Mouse (Mus musculus) cerebellum, adult 11-12 months (tissue): ENCODE measurements around the gene Krtap9-1.
"Not testable (repeated sequence)": the region's sequence is repeated elsewhere in the genome, so short reads cannot be mapped to it uniquely, and the experiment has no call there.

Experiments used
- DNase-seq: peaks from one replicate; pipeline ENCODE4 v3.0.0; 2022

Gene Krtap9-1

DNA sequence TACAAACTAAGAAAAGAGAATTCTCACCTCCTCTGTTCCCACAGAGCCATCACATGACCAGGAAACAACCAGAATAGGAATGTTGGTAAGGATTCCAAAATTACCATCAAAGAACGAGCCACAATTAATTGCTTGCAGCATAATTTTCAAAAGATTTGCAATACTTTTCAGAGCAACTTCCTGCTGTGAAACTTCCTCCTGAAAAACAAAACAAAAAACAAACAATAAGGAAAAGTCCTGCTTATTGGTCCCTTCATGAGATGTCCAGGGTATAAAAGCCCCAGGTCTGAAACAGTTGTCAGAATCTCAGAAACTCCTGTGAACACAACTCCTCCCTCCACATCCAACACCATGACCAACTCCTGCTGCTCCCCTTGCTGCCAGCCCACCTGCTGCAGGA is at the start of gene Krtap9-1:
Gene Krtap9-1 (plus strand): TSS at position 301 of the 400 bp plus-strand sequence.
- DNase-seq, result not testable (repeated sequence)

DNA sequence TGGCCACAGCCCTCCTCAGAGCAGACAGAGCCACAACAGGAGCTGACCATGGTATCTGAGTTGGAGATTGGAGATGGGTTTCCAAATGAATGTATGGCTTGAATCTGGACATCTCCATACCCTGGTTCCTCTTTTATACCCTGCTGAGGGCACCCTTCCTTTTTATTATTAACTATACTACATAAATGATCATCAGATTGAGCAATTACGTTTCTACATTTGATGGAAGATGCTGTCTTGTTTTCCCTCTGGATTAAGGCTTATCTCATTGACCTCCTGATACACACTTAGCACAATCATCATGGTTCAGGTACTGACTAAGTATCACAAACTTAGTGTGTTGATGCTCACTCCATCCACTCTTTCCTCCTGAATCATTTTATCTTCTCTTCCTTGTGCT is 35.2 kb upstream of the Krtap9-1 start, which contains the start of gene 2300003K06Rik:
Gene 2300003K06Rik (minus strand): TSS at position 101 of the 400 bp plus-strand sequence.
- no peak for DNase-seq

DNA sequence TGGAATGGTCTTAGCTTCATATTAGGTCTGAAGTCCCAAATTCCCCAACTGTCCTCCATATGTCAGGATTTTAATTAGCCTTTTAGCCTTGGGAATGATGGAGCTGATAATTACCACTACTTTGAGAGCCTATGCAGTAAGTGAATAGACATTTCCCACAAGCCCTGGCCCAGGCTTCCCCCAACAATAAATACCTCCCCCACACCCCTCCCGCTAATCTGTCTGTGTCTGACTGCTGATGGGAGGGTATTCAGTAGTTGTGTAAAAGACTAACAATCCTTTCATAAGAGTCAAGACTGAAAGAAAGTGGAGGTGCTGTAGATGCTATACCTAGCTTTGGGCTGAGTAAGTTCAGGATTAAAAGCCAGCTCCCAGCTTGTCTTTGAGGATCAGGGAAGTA is 31.0 kb upstream of the Krtap9-1 start:
- DNase-seq, result no peak

DNA sequence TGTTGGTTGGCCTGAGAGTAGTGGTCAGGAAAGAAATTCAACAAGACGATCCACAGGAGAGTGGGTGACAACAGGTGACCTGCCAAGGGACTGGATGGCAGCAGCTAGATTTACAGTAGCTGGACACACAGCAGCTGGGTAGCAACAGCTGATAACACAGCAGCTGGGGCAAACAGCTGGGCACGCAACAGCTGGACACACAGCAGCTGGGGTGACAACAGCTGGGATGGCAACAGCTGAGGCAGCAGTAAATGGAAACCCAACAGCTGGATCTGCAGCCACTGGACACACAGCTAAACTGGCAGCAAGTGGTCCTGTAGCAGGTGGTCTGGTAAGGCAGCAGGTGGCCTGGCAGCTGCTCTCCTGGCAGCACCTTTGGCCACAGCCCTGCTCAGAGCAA is 26.4 kb upstream of the Krtap9-1 start:
- DNase-seq, result no peak

DNA sequence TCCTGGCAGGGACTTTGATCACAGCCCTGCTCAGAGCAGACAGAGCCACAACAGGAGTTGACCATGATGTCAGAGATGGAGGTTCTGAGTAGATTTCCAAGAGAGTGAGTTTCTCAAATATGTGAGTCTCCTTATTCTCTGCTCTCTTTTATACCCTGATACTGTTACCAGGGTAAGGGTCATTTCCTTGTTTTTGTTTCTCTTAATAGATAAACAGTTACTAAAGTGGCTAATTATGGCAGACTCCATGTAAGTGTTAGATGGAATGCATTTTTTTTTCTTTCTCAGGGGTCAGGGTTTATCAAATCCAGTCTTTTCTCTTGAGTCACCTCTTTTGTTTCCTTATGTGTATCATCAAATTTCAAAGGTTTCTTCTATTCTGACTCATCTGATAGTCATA is 21.7 kb upstream of the Krtap9-1 start, which contains the start of gene Krtap4-16:
Gene Krtap4-16 (minus strand): TSS at position 101 of the 400 bp plus-strand sequence.
- no peak for DNase-seq

DNA sequence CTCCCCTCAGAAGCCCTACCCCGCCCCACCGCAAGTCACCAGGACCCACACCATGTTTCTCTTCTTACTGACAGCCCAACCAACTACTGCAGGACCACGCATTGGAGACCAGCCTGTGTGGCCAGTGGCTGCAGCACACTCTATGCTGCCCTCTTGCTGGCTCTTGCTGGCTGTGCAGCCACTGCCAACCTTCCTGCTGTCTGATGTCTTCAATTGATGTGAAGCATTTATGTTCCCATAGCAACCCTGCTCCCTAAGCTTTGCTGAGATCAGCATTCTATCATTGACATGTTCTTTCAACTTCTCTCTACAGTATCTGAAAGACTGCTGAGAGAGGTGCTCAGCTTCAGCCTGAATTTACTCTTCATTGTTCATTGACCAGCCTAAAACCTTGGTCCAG is 19.1 kb upstream of the Krtap9-1 start:
- DNase-seq, result no peak

DNA sequence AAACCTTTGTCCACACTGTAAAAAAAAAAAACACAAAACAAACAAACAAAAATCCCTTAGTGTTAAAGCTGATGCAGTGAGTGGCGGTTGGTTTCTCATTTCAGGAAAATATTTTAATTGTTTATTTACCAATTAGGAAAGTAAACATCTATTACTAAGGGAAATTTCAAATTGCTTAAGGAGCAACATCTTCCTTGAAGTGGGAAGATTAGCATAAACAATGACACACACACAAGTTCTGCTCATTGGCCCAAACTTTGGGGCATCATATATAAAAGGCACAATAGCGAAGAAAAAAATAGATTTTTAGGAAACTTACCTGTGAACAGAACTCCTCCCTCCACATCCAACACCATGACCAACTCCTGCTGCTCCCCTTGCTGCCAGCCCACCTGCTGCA is 15.6 kb upstream of the Krtap9-1 start, which contains the start of gene Gm11568:
Gene Gm11568 (plus strand): TSS at position 301 of the 400 bp plus-strand sequence.
- DNase-seq, result no peak

DNA sequence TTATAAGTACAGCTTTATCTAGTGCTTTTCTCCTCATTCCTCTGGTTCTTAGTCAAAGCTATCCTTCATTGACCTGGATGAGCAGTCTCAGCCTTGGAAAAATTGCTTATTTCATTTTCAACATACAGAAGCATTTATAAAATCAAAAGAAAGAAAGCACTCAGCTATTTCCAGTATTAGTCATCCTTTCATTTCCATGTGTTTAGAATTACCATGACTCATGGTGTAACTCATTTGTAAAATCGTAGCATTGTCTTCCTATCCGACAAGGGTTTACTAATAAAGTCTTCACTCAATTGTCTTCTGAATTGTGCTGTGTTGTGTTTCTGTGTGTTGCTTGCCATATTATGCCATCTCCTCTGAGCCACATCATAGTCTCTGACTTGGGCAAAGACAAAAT is 14.4 kb upstream of the Krtap9-1 start:
- no peak for DNase-seq

DNA sequence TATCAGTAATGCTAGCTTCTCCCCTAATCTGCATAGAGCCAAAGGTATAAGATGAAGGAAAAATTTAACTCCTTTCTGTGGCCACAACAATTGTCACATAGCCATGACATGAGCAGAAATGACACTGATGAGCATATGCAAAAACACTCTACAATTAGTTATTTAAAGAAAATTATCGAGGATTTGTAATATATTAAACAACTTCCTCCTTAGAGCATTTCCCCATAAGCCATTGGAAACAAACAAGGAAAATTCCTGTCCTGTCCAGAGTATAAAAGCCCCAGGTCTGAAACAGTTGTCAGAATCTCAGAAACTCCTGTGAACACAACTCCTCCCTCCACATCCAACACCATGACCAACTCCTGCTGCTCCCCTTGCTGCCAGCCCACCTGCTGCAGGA is 9.0 kb upstream of the Krtap9-1 start, which contains the start of gene Gm11559:
Gene Gm11559 (plus strand): TSS at position 301 of the 400 bp plus-strand sequence.
- not testable (repeated sequence) for DNase-seq

DNA sequence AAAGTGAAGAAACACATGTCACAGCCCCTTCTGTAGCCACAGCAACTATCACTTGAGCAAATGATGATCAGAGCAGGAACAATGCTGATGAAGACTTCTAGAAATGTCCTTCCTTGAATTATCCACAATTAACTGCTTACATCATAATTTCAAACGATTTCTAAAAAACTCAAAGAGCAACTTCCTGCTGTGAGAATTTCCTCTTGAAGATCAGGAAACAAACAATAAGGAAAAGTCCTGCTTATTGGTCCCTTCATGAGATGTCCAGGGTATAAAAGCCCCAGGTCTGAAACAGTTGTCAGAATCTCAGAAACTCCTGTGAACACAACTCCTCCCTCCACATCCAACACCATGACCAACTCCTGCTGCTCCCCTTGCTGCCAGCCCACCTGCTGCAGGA is 5.7 kb downstream of the Krtap9-1 start, which contains the start of gene Gm11567:
Gene Gm11567 (plus strand): TSS at position 301 of the 400 bp plus-strand sequence.
- DNase-seq, result not testable (repeated sequence)

DNA sequence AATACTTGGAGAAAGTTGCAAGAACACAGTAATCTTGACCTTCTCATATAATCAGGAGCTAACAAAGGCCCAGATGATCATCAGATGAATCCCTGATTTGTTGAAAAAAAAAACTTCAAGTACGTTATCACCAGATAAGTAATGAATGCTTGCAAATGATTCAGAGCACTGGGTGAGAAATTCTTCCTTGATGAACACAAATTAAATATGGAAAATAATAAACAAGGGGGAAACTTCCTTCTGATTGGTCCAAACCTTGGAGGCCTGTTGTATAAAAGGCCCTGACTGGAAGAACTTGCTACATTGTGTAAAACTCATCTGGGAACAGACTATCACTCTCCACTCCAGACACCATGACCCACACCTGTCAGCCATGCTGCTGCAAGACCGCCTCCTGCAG is 34.4 kb downstream of the Krtap9-1 start, which contains the start of gene Krtap31-1:
Gene Krtap31-1 (plus strand): TSS at position 301 of the 400 bp plus-strand sequence.
- no peak for DNase-seq

DNA sequence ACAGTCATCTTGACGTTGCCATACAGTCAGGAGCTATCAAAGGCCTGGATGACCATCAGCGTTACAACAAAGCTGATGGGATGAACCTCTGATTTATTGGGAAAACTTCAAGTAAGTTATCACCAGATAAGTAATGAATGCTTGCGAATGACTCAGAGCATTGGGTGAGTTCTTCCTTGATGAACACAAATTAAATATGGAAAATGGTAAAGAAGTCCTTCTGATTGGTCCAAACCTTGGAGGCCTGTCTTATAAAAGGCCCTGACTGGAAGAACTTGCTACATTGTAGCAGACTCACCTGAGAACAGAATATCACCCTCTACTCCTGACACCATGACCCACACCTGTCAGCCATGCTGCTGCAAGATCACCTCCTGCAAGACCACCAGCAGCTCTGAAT is 41.3 kb downstream of the Krtap9-1 start, which contains the start of gene Gm11565:
Gene Gm11565 (plus strand): TSS at position 301 of the 400 bp plus-strand sequence.
- no peak for DNase-seq
